Mouse (Mus musculus): ENCODE measurements at regions not wholly inside any gene's neighbourhood (a gene's known extent, or its start where the extent isn't known, plus 50 kb on each side); places are given as distances from the start of the nearest gene placed in this dataset.
"Not testable (repeated sequence)": the region's sequence is repeated elsewhere in the genome, so short reads cannot be mapped to it uniquely, and the experiment has no call there.

- no peak for DNase-seq (ENCODE audit: extremely low read depth, low read depth, low spot score)
These were observed 50.8 kb upstream of the Elmo1 start for GRCm38 (mm10) chr13:20039590-20039989.

DNA sequence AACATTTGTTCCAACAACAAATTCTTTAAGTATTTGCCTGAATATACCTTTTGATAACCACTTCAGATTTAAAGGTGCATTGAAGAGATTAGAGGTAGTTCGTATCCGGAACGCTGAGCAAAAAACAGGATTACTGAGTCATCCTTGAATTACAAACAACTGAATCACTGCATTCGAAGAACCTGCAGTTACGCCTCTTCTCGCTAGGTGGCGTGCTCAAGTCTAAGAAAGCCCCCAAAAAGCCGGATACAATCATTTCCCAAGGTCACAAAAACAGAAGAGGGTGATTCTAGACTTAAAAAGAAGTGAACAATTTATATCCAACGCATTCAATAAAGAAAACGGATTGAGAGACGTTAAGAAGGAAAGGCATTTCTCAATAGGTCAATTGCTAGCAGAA, 51.9 kb upstream of the Elmo1 start:
- DNase-seq (ENCODE audit: extremely low read depth, low read depth, low spot score): no peak

GRCm38 (mm10) chr13:20037436-20037835, 53.0 kb upstream of the Elmo1 start:
- no peak for DNase-seq (ENCODE audit: extremely low read depth, low read depth, low spot score)

- DNase-seq (ENCODE audit: extremely low read depth, low read depth, low spot score): no peak
These were observed 56.3 kb upstream of the Elmo1 start for GRCm38 (mm10) chr13:20033937-20034735.

- no peak for DNase-seq (ENCODE audit: extremely low read depth, low read depth, low spot score)
These were observed 58.7 kb upstream of the Elmo1 start for GRCm38 (mm10) chr13:20031660-20032059.

DNA sequence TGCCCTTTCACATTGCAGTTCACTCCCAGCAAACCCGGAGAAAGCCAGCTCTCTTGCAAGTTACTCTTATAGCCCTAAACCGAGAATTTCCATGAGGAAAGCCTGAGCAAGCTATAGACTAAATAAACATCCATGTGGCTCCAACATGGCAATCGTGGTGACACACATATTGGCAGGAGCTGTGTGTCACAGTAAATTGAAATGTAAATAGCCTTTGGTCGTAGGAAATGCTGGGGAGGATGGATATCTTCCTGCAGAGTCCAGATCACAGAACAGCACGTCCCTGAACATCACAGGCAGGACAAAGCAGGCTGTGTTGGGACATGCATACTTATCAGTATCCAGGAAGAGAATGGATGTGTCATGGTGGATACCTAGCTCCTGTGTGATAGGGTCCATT, 59.3 kb upstream of the Elmo1 start:
- DNase-seq (ENCODE audit: extremely low read depth, low read depth, low spot score): no peak

DNA sequence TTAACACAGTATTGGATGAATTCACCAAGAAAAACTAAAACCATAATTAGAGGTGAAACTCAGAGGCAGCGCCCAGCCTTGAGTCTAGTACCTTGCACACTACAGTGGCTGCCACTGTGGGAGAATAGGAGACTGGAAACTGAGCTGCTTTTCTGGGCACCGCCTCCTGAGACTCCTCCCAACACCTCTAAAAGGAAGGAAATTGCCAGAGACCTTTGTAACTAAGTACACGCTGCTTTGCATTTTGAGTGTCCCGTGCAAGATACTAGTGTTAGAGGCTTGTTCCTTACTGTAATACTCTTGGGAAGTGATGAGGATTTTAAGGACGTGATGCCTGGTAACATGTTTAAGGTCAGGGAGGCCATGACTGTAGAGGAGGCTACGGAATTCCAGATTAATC, 63.8 kb upstream of the Elmo1 start:
- no peak for DNase-seq (ENCODE audit: extremely low read depth, low read depth, low spot score)

GRCm38 (mm10) chr13:20016454-20016853, 73.9 kb upstream of the Elmo1 start:
- DNase-seq (ENCODE audit: extremely low read depth, low read depth, low spot score): not testable (repeated sequence)

DNA sequence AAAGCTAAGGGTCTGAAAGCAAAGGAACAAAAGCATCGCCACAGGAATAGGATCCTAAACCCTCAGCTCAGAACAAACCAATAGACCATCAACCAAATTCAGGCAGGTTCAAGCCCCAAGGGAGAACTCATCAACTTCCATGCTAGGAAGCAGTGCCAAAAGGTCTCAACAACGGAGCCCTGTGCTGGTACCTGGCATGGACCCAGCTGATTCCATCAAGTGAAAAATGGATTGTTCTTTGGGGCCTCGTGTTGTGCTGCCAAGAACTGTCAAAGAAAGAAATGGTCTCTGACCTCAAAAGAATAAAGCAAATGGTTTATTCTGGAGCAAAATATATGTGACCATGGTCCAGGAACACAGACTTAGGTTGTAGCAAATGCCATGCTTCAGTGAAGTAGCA, 77.8 kb upstream of the Elmo1 start:
- DNase-seq (ENCODE audit: extremely low read depth, low read depth, low spot score): no peak

DNA sequence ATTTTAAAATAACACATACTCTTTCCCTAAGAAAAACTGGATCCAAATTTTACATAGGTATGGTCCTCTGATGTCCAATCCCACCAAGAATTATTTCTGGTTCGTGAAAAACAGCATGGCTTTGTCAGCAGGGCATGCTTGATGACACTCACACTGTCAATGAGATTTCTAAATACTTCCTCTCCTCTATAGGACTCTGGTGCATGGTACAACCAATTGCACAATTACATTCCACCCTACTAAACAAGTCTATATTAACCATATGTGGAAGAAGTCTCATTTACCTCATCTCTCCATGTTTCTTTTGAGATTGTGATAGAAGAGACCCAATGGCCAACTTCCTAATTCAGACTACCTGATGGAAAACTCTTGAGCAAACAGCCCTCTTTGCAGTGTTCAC, 81.2 kb upstream of the Elmo1 start:
- no peak for DNase-seq (ENCODE audit: extremely low read depth, low read depth, low spot score)

- no peak for DNase-seq (ENCODE audit: extremely low read depth, low read depth, low spot score)
These were observed 82.8 kb upstream of the Elmo1 start for GRCm38 (mm10) chr13:20007561-20007960.

DNA sequence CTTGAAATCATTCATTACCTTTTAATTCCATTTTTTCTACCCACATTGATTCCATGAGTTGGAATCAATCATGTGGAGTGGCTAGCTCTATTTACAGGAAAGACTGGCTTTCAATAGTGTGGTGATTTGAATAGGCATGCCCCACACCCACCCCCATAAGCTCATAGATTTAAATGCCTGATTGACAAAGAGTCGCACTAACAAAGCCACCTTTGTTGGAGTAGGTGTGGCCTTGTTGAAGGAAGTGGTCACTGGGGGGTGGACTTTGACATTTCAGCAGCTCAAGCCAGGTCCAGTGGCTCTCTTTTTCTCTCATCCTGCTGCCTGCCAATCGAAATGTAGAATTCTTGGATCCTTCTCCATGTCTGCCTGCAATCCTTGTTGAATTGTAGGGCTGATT, 92.8 kb upstream of the Elmo1 start:
- no peak for DNase-seq (ENCODE audit: extremely low read depth, low read depth, low spot score)

DNA sequence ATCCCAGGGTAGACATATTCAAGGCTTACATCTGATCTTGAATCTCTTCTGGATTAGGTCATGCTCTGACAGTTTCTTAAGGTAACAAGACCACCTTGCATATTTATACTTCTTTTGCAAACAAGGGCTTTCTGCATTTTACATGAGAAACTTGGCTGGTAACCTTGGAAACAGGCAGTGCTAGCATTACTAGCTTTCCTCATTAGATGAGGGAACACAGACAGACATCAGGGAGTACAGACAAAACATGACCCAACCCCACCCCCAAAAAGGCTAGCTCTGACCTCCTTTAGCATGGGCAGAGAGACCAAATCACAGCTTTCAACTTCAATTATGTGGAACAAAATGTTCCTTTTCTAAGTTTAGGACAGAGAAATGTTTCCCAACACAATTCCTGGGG, 114.8 kb upstream of the Elmo1 start:
- no peak for DNase-seq (ENCODE audit: extremely low read depth, low read depth, low spot score)

DNA sequence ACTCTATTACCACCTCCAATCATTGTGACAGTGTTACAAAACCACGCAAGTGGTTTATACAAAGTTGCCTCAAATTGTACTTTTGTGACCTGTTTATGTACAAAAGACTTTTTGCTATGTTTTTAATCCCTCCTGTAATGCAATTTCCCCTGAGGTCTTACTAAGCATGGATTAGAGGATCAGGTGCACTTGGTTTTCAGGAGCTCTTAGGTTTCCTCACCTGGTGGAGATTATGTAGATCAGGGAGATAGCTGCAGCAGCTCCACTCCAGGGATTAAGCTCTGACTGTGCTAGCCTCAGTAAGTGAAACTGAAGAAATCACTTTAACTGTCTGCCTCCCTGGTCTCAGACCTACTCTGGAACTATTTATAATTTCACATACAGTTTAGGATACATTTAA, 123.8 kb upstream of the Elmo1 start:
- DNase-seq (ENCODE audit: extremely low read depth, low read depth, low spot score): peak; percentile 74

- no peak for DNase-seq (ENCODE audit: extremely low read depth, low read depth, low spot score)
These were observed 127.4 kb upstream of the Elmo1 start for GRCm38 (mm10) chr13:19963031-19963430.

GRCm38 (mm10) chr13:19928761-19929160, 104.7 kb upstream of the Gpr141 start:
- no peak for DNase-seq (ENCODE audit: extremely low read depth, low read depth, low spot score)

GRCm38 (mm10) chr13:19927807-19928206, 103.8 kb upstream of the Gpr141 start:
- DNase-seq (ENCODE audit: extremely low read depth, low read depth, low spot score): no peak

DNA sequence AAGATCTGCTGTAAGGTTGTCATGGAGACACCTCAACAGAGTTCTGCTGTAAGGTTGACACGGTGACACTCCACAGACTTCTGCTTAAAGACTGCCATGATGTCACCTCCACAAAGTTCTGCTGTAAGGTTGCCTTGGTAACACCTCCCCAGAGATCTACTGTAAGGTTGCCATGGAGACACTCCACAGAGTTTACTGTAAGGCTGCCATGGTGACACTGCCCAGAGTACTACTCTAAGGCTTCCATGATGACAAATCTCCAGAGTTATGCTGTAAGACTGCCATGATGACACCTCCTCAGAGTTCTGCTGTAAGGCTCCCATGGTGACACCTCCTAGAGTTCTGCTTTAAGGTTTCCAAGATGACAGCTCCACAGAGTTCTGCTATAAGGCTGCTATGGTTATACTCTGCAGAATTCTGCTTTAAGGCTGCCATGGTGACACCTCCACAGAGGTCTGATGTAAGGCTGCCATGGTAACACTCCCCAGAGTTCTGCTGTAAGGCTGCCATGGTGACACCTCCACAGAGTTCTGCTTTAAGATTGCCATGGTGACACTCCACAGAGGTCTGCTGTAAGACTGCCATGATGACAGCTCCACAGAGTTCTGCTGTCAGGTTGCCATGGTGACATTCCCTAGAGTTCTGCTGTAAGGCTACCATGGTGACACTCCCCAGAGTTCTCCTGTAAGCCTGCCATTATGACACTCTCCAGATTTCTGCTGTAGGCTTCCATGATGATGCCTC, 97.2 kb upstream of the Gpr141 start:
- DNase-seq (ENCODE audit: extremely low read depth, low read depth, low spot score): no peak

DNA sequence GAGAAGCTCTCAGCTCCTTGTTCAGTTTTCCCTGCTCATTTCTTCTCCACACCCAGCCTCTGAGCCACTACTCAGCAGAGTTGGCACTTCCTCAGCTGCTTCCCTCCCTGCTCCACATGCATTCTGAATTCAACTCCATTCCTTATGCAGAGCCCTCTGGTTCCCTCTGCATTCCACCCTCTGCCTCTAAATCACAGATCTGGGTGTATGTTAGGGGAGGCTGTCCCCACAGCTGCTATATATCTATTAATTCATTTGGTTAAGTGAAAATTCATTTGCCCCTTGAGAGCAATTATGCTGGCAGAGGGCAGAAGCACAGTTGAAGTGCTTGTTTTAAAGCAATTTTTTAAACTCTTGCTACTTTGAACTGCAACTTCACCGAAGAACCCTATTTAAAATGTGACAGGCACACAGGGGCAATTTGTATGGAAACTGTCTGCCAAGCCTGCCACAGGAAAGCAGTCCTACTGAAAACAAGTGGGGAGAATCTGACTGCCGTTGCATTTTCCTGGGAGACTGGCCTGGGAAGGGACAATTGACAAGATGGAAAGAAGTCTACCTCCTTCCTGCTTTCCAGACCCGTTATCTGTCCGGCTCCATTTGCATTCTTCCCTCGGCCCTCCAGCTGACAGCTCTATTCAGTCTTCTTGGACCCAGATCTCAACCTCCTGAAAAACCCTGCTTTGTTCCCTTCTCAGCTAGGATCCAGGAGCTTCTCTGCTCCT, 88.0 kb upstream of the Gpr141 start:
- DNase-seq (ENCODE audit: extremely low read depth, low read depth, low spot score): no peak

GRCm38 (mm10) chr13:19902786-19903185, 78.7 kb upstream of the Gpr141 start:
- DNase-seq (ENCODE audit: extremely low read depth, low read depth, low spot score): no peak

DNA sequence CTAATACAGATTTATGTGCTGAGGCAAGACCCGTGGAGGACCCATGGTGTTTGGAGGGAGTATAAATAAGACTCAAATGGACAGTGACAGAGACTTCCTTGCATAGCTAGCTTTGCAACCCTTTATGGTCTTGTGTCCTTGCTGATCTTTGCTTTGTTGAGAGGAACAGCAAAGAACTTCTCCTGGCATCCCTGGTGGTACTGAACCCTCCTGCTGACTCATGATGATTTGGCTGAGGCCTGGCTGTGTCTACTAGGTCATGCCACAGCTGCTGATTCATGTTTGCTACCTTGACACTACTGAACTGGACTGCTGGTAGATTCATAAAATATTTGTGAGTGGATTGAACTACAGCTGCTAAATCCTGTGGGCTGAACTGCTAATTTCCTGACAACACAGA, 73.1 kb upstream of the Gpr141 start:
- DNase-seq (ENCODE audit: extremely low read depth, low read depth, low spot score): no peak
